Mouse (Mus musculus) limb, embryonic 15.5 days (tissue): ENCODE results near the gene Gm45618. TPM values are rescaled to one million over a fixed set of nuclear protein-coding genes. Genes with fewer than 3 reads are reported as not detected.
A peak's percentile ranks its signal among the peaks of the same experiment; 100 is the strongest.

Source experiments
- ATAC-seq: fragments of 200-750 bp; cut with Nextera tagmentation; 2 replicates; pipeline ENCODE4 v1.8.0; 2017; ENCODE audit warnings: low read depth, moderate TSS enrichment; ENCODE audit not compliant: insufficient number of reproducible peaks, low FRiP score, low TSS enrichment
- H3K27ac ChIP-seq: fragments of 300-500 bp; sonication (generic); 2 replicates; pipeline ENCODE4 v1.5.1; 2015; ENCODE audit warnings: moderate library complexity, mild to moderate bottlenecking, inconsistent platforms
- H3K27me3 ChIP-seq: fragments of 300-500 bp; sonication (generic); 2 replicates; pipeline ENCODE4 v1.6.1; 2015; ENCODE audit warnings: inconsistent platforms
- H3K36me3 ChIP-seq: fragments of 300-500 bp; sonication (generic); 2 replicates; pipeline ENCODE4 v1.6.1; 2015; ENCODE audit warnings: inconsistent platforms
- H3K4me1 ChIP-seq: fragments of 300-500 bp; sonication (generic); 2 replicates; pipeline ENCODE4 v1.6.1; 2015; ENCODE audit warnings: inconsistent platforms
- H3K4me2 ChIP-seq: fragments of 300-500 bp; sonication (generic); 2 replicates; pipeline ENCODE4 v1.6.1; 2015; ENCODE audit warnings: mild to moderate bottlenecking, inconsistent platforms
- H3K4me3 ChIP-seq: fragments of 300-500 bp; sonication (generic); 2 replicates; pipeline ENCODE4 v1.5.1; 2015; ENCODE audit warnings: mild to moderate bottlenecking, inconsistent platforms
- H3K9ac ChIP-seq: fragments of 300-500 bp; sonication (generic); 2 replicates; pipeline ENCODE4 v1.6.1; 2015; ENCODE audit warnings: inconsistent platforms
- H3K9me3 ChIP-seq: fragments of 300-500 bp; sonication (generic); 2 replicates; pipeline ENCODE4 v1.6.1; 2016; ENCODE audit warnings: inconsistent platforms
- WGBS: fragments of 180-500 bp; shearing (Covaris S2); methylation state at CpG from one replicate; pipeline ENCODE4 v1.1.7; 2015; 5-methylcytosine and 5-hydroxymethylcytosine counted together
- polyA plus RNA-seq: library from polyadenylated mRNA; unstranded; fragments of >200 nt; fragmentation: Nextera tagmentation; extraction: Ambion mirVana; gene quantifications from 2 replicates; pipeline ENCODE4 v1.2.1, GENCODE M21; 2015

Gm45618 gene
- polyA plus RNA-seq, 1 experiment from 2014 or later, result not detected

DNA sequence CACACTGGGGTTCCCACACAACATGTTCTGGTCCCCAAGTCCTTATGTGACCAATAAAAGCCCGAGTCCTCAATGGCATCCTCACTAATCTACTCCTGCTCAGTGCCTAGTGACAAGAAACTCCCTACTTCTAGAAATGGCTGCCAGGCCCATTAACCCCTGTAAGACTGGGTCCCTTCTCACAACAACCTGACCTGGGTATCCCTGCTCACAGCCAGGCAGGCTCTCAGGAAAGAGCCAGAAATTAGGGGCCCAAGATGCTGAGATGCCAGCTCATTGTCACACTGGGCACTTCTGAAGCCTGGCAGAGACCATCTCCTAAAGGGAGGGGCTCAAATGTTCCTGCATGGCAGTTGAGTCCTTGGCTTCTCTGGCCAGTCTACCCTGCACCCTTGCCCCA is 27.5 kb downstream of the Gm45618 start:
- Histone ChIP-seq H3K27ac (no peak overlapping the region), H3K9me3 (no peaks in the 10 kb centered on the region), H3K36me3 (no peaks in the 10 kb centered on the region), H3K27me3 (peaks cover 97% of the 10 kb centered on the region), H3K4me3 (no peak overlapping the region), H3K4me1 (peaks cover 33% of the 10 kb centered on the region), H3K4me2 (0 out of 2 replicates have a peak overlapping the region, but pooled peaks have one; percentile 8), H3K9ac (no peak overlapping the region)
- ATAC-seq, result no peak
- 30% methylated on average over 1 of the region's 1 CpGs for WGBS

DNA sequence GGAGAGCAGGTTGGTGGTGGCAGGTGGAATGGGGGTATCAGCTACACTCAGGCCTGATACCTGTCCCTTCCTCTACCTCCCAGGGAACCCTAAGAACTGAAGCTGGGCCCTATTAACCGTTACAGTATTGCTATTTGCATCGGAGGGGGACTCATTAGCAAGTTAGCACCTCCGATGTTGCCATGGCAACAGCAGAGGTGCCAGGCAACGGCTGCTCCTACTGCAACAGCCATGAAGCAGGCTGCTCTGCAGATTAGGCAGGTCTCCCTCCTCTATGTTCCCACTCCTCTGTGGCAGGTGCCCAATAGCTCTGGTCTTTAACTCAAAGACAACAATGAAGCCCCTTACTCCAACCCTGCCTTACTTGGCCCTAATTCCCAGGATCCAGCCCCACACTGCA is 28.7 kb downstream of the Gm45618 start:
- 1% methylated on average over 4 of the region's 4 CpGs for WGBS
- H3K9me3 ChIP-seq, result no peaks in the 10 kb centered on the region
- no peak for ATAC-seq

DNA sequence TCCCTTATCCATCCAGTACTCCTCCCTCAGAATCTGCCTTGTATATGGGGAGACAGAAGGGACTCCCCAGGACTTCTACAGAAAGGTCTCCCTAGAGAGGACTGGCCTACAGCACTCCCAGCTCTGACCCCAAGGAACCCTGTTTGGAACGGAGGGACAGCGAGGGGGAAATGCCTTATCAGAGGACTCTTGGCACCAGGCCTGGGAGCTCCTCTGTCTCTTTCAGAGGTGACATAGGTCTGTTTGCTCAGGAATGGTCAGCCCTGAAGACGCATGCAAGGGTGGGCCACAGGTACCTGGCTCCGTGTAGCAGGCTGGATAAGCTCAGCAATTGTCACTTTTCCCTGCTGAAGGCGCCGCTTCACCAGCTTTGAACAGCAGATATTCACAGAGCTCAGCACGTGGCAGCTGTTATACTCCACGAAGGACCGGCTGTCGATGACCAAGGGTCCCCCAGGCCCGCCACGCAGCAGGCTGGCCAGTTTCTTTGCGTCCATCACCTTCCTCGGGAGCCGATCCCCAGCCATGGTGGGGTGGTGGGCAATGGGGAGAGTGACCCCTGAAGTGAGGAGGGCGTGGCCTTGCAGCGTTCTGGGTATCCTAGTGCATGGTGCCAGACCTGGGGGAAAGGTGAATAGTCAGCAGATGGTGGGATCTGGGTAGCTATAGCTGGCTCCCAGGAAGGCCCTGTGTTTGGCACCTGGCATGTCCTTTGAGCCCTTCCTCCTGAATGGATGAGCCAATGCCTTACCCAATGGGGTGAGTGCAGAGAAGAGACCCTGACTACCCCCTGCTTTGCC is 30.7 kb downstream of the Gm45618 start:
- no peak overlapping the region for H3K4me3 ChIP-seq
- peaks cover 88% of the 10 kb centered on the region for H3K27me3 ChIP-seq
- ATAC-seq, result no peak
- no peaks in the 10 kb centered on the region; the same call in 1 of the 2 replicates for H3K36me3 ChIP-seq
- no peak overlapping the region for H3K9ac ChIP-seq
- peaks cover 30% of the 10 kb centered on the region for H3K4me1 ChIP-seq
- H3K4me2 ChIP-seq, result no peak overlapping the region
- H3K9me3 ChIP-seq, result no peaks in the 10 kb centered on the region
- H3K27ac ChIP-seq, result no peak overlapping the region
- 66% methylated on average over 17 of the region's 17 CpGs for WGBS

More for the DNA sequence above, 28.7 kb downstream of the Gm45618 start:
- H3K4me2 ChIP-seq, result no peak overlapping the region
- H3K4me3 ChIP-seq, result no peak overlapping the region
- H3K4me1 ChIP-seq, result peaks cover 33% of the 10 kb centered on the region
- H3K27ac ChIP-seq, result no peak overlapping the region
- peaks cover 97% of the 10 kb centered on the region for H3K27me3 ChIP-seq
- no peak overlapping the region for H3K9ac ChIP-seq
- H3K36me3 ChIP-seq, result no peaks in the 10 kb centered on the region

DNA sequence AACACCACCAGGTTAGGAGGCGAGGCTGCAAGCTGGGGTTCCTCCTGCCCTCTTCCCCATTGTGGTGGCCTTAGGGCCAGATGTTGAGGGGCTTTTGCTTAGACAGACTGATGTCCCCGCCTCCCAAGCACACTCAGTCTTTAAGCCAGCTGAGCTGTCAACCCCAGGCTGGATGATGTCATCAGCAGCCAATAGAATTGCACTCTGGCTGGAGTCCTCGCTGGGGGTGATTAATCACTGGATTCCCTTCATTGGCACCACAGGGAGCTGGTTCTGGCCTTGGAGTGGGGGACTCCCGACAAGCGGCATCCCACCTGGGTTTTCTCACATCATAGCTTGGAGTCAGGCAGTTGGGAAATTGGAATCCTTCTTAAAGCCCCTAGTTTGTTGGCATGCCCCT is 31.6 kb downstream of the Gm45618 start:
- Histone ChIP-seq H3K27me3 (peaks cover 88% of the 10 kb centered on the region), H3K4me1 (peaks cover 33% of the 10 kb centered on the region)
- no peak for ATAC-seq

DNA sequence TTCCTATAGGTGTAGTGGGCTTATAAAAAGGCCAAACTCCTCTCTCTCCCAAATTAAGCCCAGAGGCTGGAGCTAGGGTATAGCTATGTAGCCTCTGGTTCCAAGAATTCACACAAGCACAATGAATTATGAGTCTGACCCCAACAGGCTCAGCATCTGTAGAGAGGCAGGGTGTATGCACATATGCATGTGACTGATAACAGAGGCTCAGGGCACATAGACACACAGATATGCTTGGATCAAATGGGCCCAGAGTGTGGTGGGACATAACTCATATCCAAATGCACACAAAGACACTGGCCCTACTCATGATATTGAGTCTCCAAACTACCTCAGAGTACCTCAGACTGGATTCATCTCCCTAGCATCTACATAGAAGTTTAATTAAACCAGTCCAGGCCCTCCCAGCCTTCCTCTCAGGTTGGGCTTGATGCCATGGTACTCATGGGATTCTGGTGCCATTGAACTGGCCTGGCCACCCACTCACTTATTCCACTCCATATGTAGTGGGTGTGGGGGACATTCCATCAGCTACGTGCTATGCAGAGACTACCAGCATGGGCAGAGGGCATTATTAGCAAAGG is 33.4 kb downstream of the Gm45618 start:
- WGBS, result 85% methylated on average over 1 of the region's 1 CpGs
- H3K27ac ChIP-seq, result no peak overlapping the region
- peaks cover 41% of the 10 kb centered on the region for H3K4me1 ChIP-seq
- H3K4me3 ChIP-seq, result no peak overlapping the region
- no peak overlapping the region for H3K4me2 ChIP-seq
- peaks cover 6% of the 10 kb centered on the region; the same call in 1 of the 2 replicates for H3K36me3 ChIP-seq
- H3K9ac ChIP-seq, result no peak overlapping the region
- ATAC-seq, result no peak
- peaks cover 89% of the 10 kb centered on the region for H3K27me3 ChIP-seq
- H3K9me3 ChIP-seq, result no peaks in the 10 kb centered on the region

More for the DNA sequence above, 31.6 kb downstream of the Gm45618 start:
- no peaks in the 10 kb centered on the region; the same call in 1 of the 2 replicates for H3K36me3 ChIP-seq
- no peak overlapping the region for H3K4me3 ChIP-seq
- H3K27ac ChIP-seq, result no peak overlapping the region
- H3K9me3 ChIP-seq, result no peaks in the 10 kb centered on the region
- no peak overlapping the region for H3K4me2 ChIP-seq
- WGBS, result under 1% methylated on average over 5 of the region's 5 CpGs
- H3K9ac ChIP-seq, result no peak overlapping the region

DNA sequence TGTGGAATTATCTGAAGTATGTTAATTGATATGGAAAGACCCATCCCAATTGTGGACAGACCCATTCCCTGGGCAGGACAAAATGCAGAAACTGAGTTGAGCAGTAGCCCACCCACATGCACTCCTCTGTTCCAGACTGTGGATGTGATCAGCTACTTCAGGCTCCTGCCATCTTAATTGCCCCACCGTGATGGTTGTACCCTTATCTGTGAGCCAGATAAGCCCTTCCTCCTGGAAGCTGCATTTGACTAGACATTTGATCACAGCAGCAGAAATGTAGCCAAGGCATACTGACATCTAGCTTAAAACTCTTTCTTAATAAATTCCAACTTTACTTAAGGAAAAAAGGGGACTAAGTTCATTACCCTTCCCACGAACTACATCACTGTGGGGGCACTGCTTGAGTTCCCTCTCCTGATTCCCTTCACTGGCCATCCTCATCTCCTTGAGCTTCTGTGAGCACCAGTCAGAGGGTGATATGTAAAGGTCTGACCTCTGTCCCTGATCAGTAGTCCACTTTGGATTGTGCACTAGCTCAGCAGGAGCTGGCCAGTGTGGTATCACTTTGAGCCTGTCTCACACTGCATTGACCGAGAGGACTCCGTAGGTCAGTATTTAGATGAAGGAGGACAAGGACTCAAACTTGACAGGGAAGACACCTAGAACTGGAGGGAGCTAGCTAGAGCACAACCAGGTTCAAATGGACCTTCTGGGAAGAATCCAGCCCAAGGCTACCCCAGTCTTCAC is 34.2 kb downstream of the Gm45618 start:
- no peak overlapping the region for H3K4me3 ChIP-seq
- ATAC-seq, result no peak
- H3K27ac ChIP-seq, result no peak overlapping the region
- H3K36me3 ChIP-seq, result peaks cover 6% of the 10 kb centered on the region; the same call in 1 of the 2 replicates
- H3K9ac ChIP-seq, result no peak overlapping the region
- no peaks in the 10 kb centered on the region for H3K9me3 ChIP-seq
- no peak overlapping the region for H3K4me2 ChIP-seq
- H3K27me3 ChIP-seq, result peaks cover 89% of the 10 kb centered on the region
- 83% methylated on average over 4 of the region's 4 CpGs for WGBS
- peaks cover 46% of the 10 kb centered on the region for H3K4me1 ChIP-seq

DNA sequence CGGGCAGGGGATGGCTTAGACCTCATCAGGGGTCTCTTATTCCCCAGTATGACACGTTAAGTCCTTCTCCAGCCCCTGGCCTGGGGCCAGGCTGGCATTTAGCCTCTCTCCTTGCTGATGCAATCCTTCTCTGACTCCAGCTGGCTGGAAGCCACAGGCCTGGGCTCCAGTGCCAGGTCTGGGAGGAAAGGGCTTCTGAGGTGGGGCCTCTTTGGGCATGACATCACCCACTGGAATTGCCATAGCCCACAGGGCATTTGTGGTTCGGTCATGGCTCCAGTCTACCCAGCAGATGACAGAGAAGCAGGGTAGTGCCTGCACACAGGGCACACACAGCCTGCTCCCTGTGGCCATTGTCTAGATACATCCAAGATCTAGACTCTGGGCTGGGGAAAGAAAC is 35.7 kb downstream of the Gm45618 start:
- Histone ChIP-seq H3K36me3 (peaks cover 6% of the 10 kb centered on the region; the same call in 1 of the 2 replicates), H3K4me2 (no peak overlapping the region), H3K27ac (peak overlapping the region; percentile 67; the same call in 1 of the 2 replicates), H3K27me3 (peaks cover 87% of the 10 kb centered on the region), H3K4me3 (no peak overlapping the region), H3K9me3 (no peaks in the 10 kb centered on the region), H3K4me1 (peaks cover 44% of the 10 kb centered on the region), H3K9ac (no peak overlapping the region)
- 17% methylated on average over 3 of the region's 3 CpGs for WGBS
- ATAC-seq, result no peak

DNA sequence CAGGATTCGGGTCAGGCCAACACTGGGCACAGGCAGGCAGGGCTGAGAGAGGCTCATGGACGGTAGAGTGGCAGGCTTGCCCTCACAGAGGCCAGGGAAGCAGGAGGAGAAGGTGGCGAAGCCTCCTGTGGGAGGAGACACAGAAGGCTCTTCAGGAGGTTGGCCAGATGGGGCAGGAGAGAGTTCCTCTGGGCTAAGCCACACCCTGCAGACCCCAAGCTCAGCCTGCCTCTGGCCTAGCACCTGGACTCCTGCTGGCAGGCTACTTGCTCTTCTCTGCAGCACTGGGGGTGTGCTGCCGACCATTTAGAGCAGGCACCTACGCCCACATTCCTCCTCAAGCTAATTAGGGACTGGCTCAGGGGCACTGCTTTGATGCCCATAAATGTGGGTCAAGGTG is 36.1 kb downstream of the Gm45618 start:
- H3K4me1 ChIP-seq, result peaks cover 40% of the 10 kb centered on the region
- H3K36me3 ChIP-seq, result peaks cover 6% of the 10 kb centered on the region; the same call in 1 of the 2 replicates
- H3K4me3 ChIP-seq, result no peak overlapping the region
- H3K9ac ChIP-seq, result no peak overlapping the region
- 27% methylated on average over 5 of the region's 5 CpGs for WGBS
- peaks cover 87% of the 10 kb centered on the region for H3K27me3 ChIP-seq
- ATAC-seq, result peak; percentile 46; the same call in 1 of the 2 replicates
- peak overlapping the region; percentile 1; the same call in 1 of the 2 replicates for H3K4me2 ChIP-seq
- H3K27ac ChIP-seq, result peak overlapping the region; percentile 67
- no peaks in the 10 kb centered on the region for H3K9me3 ChIP-seq

DNA sequence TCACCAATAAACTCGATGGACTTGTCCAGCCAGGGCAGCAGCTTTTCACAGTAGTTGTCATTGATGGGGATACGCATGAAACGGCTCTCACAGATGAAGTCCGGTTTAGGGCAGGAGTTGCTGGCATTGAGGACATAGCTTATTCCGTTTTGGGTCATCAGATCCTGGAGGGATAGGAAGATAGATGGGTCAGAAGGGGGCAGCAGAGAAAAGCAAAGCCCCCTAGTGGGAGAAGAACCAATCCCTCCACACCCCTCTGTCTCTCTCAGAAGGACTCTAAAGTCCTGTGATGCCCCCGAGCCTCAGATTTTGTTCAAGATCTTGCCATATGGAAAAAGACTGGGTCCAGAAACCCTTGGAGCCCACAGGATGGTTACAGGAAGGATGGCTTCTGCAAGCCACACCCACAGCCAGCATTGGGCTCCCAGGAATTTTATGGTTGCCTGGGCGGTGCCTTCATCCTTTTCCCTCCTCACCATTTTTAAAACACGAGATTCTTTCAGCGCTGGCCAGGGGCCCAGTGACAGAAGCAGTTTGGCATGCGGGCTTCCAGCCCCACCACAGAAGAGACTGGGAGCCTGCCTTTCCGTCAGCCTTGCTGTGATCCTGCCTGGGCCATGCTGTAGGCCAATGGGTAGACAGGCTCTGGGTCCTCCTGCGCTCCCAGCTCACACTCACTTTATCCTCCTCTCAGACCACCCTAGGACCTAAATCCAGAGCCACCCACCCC is 36.8 kb downstream of the Gm45618 start:
- H3K36me3 ChIP-seq, result peaks cover 6% of the 10 kb centered on the region; the same call in 1 of the 2 replicates
- H3K4me3 ChIP-seq, result no peak overlapping the region
- peaks cover 86% of the 10 kb centered on the region for H3K27me3 ChIP-seq
- H3K4me1 ChIP-seq, result peaks cover 34% of the 10 kb centered on the region
- peak overlapping the region; percentile 67 for H3K27ac ChIP-seq
- ATAC-seq, result peak; percentile 66; the same call in 1 of the 2 replicates
- 20% methylated on average over 12 of the region's 12 CpGs for WGBS
- H3K9me3 ChIP-seq, result no peaks in the 10 kb centered on the region
- H3K9ac ChIP-seq, result no peak overlapping the region
- H3K4me2 ChIP-seq, result peak overlapping the region; percentile 1; the same call in 1 of the 2 replicates

DNA sequence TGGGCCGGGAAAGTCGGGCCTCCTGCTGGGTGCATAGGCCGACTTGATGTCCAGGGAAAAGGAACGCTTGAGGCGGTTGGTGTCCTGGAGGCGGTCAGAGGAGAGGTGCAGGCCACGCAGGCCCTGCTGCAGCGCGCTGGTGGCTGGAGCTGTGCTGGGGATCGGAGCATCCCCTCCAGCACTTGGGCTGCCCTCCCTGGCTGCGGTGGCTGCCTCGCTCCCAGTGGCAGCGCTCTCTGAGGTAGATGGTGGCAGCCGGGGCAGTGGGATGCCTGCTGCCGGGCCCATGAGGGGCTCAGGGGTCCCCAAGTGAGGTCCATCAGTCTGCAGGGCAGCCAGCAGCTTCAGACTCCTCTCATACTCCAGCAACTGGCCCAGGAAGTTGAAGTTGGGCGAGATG is 37.9 kb downstream of the Gm45618 start:
- no peak for ATAC-seq
- WGBS, result 42% methylated on average over 16 of the region's 16 CpGs
- Histone ChIP-seq H3K27me3 (peaks cover 82% of the 10 kb centered on the region), H3K27ac (no peak overlapping the region), H3K9me3 (no peaks in the 10 kb centered on the region), H3K36me3 (peaks cover 6% of the 10 kb centered on the region; the same call in 1 of the 2 replicates), H3K4me3 (no peak overlapping the region), H3K9ac (no peak overlapping the region), H3K4me2 (peak overlapping the region; percentile 45), H3K4me1 (peaks cover 32% of the 10 kb centered on the region)

DNA sequence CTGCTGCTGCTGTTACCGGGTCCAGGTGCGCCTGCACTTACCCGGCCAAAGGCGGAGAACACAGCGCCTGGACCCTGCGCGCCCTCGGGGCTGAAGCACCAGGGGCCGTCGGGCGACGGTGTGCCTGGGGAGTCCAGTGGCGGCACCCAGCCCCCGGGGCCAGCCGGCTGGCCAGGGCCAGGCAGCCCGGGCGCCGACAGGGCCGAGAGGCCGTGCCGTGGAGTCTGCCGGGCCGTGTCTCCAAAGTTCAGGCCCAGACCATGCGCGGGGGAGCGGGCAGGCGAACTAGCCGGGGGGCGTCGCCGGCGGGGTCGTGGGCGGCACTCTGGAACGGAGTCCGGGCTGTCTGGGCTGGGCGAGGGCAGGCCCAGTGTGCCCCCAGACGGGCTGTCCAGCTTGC is 38.4 kb downstream of the Gm45618 start:
- Histone ChIP-seq H3K4me1 (peaks cover 32% of the 10 kb centered on the region), H3K9ac (0 out of 2 replicates have a peak overlapping the region, but pooled peaks have one; percentile 20), H3K9me3 (no peaks in the 10 kb centered on the region), H3K36me3 (peaks cover 6% of the 10 kb centered on the region; the same call in 1 of the 2 replicates), H3K27me3 (peaks cover 78% of the 10 kb centered on the region), H3K27ac (no peak overlapping the region), H3K4me2 (peak overlapping the region; percentile 45), H3K4me3 (peak overlapping the region; percentile 29)
- WGBS, result 13% methylated on average over 38 of the region's 38 CpGs
- ATAC-seq, result no peak
